Mouse (Mus musculus) lung, adult 2 months (tissue): Measurements from ENCODE around the gene Sh3bp5. TPM values are rescaled to one million over a fixed set of nuclear protein-coding genes. Genes with fewer than 3 reads are reported as not detected.

Experiments used
- DNase-seq: peaks from one replicate; pipeline ENCODE4 v3.0.0; 2022
- H3K4me1 ChIP-seq: fragments of 200-500 bp; 2 replicates; pipeline ENCODE4 v1.6.1; 2011; ENCODE audit warnings: low read length; ENCODE audit not compliant: control insufficient read depth, insufficient read depth
- H3K4me3 ChIP-seq: fragments of 200-500 bp; replicated peaks from 2 replicates; pipeline ENCODE3; 2011; ENCODE audit warnings: low read depth, mild to moderate bottlenecking, control low read depth, low read length; ENCODE audit errors: extremely low read depth
- CTCF ChIP-seq: fragments of 200-500 bp; IDR thresholded peaks from 2 replicates; pipeline ENCODE4 v1.5.1; 2011; ENCODE audit warnings: mild to moderate bottlenecking, low read length, control low read depth; ENCODE audit not compliant: insufficient read depth
- POLR2A ChIP-seq: fragments of 200-500 bp; IDR thresholded peaks from 2 replicates; pipeline ENCODE4 v1.6.1; 2011; ENCODE audit warnings: low read depth, mild to moderate bottlenecking, control low read depth, low read length, borderline replicate concordance; ENCODE audit errors: extremely low read depth
- WGBS: fragments of 180-500 bp; shearing (Covaris S2); methylation state at CpG from one replicate; pipeline ENCODE4 v1.1.7; 2018; 5-methylcytosine and 5-hydroxymethylcytosine counted together
- polyA plus RNA-seq: library from polyadenylated mRNA; depleted of rRNA; stranded (reverse); fragments of >200 nt; gene quantifications from 2 replicates; pipeline ENCODE4 v1.2.3, GENCODE M21; 2012

Gene Sh3bp5
- polyA plus RNA-seq, 1 experiment: 50.1 TPM

- TF ChIP-seq CTCF (no peak), POLR2A (no peak)
- 43% methylated on average over 7 of the region's 7 CpGs for WGBS
- Histone ChIP-seq H3K4me1 (peaks cover 10% of the 10 kb centered on the region), H3K4me3 (peak overlapping the region; percentile 14)
- no peak for DNase-seq
Measured at GRCm38 (mm10) chr14:31433851-31434360, 2.0 kb downstream of the Sh3bp5 start.

- 43% methylated on average over 5 of the region's 5 CpGs for WGBS
- no peak for DNase-seq
- Histone ChIP-seq H3K4me3 (no peak overlapping the region), H3K4me1 (peaks cover 15% of the 10 kb centered on the region)
- no peak for TF ChIP-seq CTCF
- TF ChIP-seq POLR2A: no peak
Measured at GRCm38 (mm10) chr14:31433126-31433525, 2.8 kb downstream of the Sh3bp5 start.

DNA sequence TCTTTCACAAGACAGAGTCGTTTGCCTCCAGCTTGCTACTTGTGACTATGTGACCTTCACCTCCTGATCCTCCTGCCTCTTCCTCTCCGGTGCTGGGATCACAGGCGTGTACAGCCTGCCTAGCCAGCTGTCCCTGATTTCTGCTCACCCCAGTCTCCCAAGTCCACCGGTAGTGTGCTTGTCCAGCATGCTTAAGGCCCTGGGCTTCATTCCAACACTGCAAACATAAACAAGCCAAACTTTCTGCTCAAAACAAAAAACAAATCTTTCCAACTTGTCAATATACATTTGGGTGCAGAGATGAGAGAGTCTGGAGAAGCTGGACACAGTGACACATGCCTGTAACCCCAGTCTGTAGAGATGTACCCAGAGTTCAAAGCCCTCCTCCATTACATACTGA is 3.5 kb downstream of the Sh3bp5 start:
- TF ChIP-seq CTCF (no peak), POLR2A (no peak)
- H3K4me3 ChIP-seq: no peak overlapping the region
- WGBS: 18% methylated on average over 4 of the region's 4 CpGs
- H3K4me1 ChIP-seq: peaks cover 15% of the 10 kb centered on the region
- no peak for DNase-seq

DNA sequence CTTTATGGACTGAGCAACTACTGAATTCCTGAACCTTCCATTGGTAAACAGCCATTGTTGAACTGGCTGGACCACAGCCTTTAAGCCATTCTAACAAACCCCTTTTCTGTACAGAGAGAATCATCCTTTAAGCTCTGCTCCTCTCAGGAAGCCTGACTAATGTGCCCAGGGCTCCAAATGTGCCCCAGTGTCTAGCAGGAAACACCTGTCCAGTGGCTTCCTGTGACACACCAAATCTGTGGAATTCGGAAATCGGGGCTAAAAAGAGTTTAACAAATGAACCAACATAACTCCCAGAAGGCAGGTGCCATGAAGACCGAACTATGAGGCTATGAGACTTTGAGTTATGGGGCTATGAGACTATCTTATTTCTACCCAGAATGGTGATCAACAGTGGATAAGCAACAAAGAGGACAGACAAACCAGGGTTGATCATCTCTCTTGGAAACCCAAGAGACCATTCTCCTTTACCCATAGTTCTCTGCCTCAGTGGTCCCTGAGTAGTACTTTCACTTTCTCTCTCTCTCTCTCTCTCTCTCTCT is 4.0 kb downstream of the Sh3bp5 start:
- DNase-seq: no peak
- no peak for TF ChIP-seq POLR2A
- TF ChIP-seq CTCF: no peak
- Histone ChIP-seq H3K4me3 (no peak overlapping the region), H3K4me1 (peaks cover 15% of the 10 kb centered on the region)
- WGBS: 52% methylated on average over 3 of the region's 3 CpGs

GRCm38 (mm10) chr14:31429004-31429395 is 6.9 kb downstream of the Sh3bp5 start:
- TF ChIP-seq POLR2A (no peak), CTCF (no peak)
- 34% methylated on average over 5 of the region's 5 CpGs for WGBS
- Histone ChIP-seq H3K4me1 (peaks cover 11% of the 10 kb centered on the region), H3K4me3 (no peak overlapping the region)
- DNase-seq: no peak

DNA sequence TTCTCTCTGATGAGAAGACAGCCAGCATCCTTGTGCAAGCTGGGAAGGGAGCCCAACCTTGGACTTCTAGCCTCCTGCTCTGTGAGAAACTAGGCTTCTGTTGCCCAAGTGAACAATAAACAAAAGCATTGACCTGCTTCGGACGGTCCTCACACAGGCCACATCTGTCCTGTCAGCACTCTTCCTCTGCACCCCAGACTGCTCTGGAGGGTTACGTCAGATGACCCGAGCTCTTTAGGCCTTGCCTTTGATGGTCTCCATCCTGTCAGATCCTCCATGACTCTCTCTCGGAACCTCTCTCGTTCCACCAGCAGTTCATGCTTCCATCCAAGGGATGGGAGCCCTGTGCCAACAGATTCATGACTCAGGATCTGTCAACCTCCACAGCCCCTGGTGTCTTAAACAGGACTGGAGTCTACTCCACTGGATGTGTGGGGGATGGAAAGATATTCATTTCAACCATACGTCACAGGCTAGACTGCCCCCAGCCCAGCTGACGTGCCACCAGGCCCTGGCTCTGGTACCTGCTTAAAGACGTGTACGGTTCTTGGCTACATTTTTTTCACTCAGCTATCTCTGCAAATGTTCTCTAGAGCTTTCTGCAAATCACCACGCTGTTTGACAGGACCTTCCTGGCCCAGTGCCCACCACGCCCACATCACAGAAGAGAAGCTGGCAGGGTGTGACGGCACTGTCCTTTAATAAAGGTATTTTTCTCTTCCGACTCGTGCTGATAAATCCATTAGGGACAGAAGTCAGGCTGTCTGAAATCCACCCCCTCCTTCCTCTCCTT is 7.5 kb downstream of the Sh3bp5 start:
- peaks cover 14% of the 10 kb centered on the region for H3K4me1 ChIP-seq
- WGBS: 31% methylated on average over 15 of the region's 15 CpGs
- DNase-seq: no peak

DNA sequence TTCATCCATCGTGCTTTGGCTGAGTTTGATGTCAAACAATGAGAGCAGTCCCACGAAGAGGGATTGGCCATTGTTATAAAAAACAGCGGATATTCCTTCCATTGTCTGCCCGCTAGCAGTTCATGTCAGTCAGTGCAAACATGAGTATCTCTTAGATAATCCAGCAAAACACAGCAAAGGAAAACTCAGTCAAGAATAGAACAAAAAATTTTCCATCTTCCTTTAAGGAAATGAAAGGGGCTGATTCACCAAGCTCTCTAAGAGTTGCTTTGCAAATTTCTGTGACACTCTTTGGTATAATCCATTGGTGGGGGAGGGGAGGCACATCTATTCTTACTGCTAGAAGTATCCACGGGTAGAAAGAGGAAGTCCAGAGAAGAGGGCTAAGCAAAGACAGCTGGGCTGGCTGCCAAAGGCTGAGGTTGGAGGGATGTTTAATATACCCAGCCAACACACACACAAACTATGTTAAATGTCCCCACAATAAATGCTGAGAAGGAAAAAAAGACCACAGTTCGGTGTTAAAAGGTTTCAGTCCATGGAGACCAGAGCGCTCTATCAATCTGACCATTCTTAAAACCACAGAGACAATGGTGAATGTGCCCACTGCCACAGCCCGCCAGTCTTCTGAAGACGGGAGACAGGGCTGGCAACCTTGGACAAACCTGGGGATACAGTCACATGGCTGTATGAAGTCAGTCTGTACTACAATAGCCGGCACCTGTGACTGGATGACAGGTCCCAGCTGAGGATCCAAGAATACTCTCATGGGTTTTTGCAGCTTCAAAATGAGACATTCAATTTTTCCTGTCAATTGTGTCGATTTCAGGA is 12.7 kb downstream of the Sh3bp5 start:
- WGBS: 30% methylated on average over 11 of the region's 11 CpGs

More for the DNA sequence above, 7.5 kb downstream of the Sh3bp5 start:
- H3K4me3 ChIP-seq: no peak overlapping the region
- TF ChIP-seq CTCF (no peak), POLR2A (no peak)

GRCm38 (mm10) chr14:31422395-31422794 is 13.5 kb downstream of the Sh3bp5 start:
- DNase-seq: no peak
- whole genome bisulfite sequencing: 82% methylated on average over 5 of the region's 5 CpGs
- TF ChIP-seq CTCF: no peak
- TF ChIP-seq POLR2A: no peak
- no peak overlapping the region for H3K4me3 ChIP-seq
- peaks cover 15% of the 10 kb centered on the region for H3K4me1 ChIP-seq

More for the DNA sequence above, 12.7 kb downstream of the Sh3bp5 start:
- no peak for DNase-seq
- Histone ChIP-seq H3K4me1 (peaks cover 13% of the 10 kb centered on the region), H3K4me3 (no peak overlapping the region)
- TF ChIP-seq CTCF: no peak
- TF ChIP-seq POLR2A: no peak
